Mouse (Mus musculus): ENCODE measurements around the gene 4933400A11Rik.

Gene 4933400A11Rik

DNA sequence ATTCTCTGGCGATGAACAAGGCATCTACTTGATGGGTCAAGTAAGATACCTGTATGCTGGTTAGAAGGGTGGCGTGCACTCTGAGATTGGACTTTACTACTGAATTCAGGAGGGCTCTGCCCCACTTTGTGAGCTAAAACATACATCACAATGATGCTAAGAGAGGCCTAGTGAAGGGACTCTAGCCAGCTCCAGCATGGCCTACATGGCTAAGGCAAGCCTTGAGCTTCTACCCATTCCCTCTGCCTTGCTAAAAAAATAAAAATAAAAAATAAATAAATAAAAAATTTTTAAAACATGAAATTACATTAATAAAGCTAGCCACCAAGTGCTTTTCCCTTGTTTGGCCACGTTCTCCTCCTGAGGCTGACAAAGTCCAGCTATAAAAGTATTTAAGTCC lies at the start of gene 4933400A11Rik:
4933400A11Rik (minus strand) TSS at position 101 of the 400 bp plus-strand sequence.
- no peak for DNase-seq (ENCODE audit: low spot score)

DNA sequence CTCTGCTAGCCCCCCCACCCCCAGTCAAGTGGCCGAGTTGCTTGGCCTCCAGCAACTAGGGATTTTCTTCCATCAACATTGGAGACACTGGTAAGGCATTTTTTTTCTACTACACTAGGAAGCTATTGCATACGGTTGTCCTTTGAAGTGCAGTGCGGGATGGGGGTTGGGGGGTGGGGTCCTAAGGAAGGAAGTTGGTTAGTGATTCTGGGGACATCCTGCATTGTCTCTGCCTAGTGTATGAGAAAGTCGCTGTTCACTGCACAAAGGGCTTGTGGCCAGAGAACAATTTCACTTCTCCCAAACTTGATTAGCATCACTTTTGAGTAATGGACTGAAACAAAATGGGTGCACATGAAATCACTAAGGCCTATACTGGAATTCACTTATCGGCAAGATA lies 48.7 kb upstream of the 4933400A11Rik start:
- DNase-seq (ENCODE audit: low spot score), result peak; percentile 18

DNA sequence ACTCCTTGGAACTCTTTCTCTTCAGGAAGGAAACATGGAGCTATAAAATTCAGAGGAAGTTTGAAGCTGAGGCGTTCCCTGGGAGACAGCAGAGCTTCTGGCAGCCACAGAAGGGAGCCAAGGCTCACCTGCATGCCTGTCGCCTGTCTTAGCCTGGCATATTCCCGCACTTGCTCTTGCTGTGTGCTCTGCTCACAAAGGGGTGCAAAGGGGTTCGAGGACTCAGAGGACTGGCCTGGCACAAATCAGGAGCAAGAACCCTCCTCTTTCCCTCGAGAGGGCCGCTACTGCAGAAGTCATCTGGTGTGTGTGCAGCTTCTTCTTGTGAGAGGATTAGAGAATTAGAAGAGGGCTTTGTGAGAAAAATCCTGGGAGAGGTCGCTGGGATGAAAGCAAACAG lies 48.3 kb upstream of the 4933400A11Rik start:
- no peak for DNase-seq (ENCODE audit: low spot score)

DNA sequence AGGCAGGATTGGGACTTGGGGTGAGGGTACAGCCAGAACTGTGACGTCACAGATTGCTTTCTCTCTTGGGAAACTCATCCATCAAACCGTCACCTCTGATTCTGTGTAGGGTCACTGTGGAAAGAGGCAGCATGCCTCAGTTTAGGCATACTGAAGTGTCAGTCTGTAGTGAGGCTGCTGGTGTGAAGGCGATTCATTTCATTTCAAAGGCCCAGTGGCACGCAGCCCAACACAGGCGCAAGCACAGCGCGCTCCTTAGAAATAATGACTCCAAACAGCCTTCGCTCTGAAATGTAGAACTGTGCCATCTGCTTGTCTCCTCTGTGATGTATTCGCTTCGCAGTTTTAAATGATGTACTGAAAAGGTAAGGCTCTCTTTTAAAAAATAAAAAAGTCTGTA lies 47.5 kb upstream of the 4933400A11Rik start:
- DNase-seq (ENCODE audit: low spot score), result no peak

DNA sequence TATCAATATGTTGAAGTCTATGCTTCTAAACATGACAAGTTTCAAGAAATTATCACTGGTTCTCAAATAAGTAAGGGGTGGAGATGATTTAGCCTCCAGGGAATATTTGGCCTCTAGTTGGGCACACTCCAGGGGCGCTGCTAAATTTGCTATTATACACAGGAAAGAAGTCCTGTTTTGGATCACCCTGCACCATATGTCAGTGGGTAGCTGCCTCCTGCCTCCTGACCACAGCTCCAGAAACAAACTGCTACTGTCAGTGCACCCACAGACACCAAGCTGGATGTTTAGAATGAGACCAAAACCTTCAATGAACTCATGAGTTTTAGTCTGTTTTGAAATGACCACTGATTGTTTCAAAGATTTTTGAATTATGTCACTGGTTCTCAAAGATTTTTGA lies 34.2 kb upstream of the 4933400A11Rik start:
- no peak for DNase-seq (ENCODE audit: low spot score)

DNA sequence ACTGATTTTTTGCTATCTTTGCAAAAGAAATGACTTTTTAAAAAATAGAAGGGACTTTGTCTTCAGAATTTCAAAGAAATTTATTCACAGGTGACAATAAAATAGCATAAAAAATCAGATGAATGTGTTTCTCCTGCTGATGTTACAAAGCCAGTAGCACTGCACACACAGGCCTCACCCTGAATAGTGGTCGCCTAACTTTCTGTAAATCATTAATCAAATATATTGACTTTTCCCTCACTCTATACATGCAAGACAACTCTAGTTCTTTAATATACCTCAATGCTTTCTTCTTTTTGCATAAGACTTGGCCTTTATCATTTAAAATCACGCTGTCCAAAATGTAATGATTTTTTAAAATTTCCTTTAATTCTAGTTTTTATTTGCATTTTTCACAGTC lies 32.3 kb upstream of the 4933400A11Rik start:
- DNase-seq (ENCODE audit: low spot score), result no peak

DNA sequence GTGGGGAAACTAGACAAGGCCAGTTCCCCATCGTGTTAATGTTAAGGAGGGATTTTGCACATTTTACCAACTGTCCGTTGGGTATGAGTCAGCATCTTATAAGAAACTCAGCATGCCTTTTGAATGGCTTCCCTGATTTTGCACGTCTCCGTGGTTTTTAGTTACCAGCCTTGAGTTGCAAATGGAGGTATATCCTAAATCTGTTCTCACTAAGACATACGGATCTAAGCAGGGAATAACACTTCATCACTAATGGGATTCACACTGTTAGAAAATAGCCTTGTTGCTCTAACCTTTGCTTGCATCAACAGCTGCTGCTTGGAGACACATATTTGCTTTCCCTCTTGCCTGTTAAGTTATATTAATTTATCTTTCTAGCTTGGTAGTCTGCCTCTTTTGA lies 31.9 kb upstream of the 4933400A11Rik start:
- DNase-seq (ENCODE audit: low spot score), result no peak

DNA sequence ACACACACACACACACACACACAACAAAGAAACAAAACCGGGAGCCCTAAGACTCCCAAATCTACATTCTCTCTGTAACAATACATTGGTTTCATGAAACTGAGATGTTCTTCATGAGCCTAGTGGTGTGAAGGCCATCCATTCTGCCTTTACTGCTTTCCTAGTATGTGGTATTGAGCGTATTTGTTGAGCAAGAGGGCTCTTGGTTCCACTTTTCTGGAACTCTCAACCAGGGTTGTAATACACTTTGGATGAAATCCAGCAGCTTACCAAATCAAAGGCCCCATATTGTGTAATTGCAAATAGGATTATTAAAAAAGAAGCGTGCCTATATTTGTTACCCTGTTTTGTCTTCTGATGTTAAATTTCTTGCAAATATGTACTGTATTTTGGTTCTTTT lies 28.3 kb upstream of the 4933400A11Rik start:
- DNase-seq (ENCODE audit: low spot score), result no peak

DNA sequence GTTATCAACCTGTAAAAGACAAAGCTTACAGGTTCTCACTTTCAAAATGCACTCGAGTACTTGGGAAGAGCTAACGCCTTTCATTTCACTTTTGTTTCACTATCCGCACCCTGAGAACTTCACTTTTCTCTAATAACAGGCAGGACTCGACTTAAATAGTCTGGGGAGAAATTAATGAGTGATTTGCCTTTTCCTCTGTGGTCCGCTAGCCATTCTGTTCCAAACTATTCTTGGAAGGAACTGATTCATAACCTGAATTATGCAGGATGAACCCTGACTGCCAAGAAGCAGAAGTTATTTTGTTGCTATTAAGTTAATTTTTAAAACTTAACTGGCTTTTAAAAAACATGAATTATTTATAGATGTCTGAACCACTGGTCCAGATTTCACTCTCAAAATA lies 26.4 kb upstream of the 4933400A11Rik start:
- DNase-seq (ENCODE audit: low spot score), result no peak

DNA sequence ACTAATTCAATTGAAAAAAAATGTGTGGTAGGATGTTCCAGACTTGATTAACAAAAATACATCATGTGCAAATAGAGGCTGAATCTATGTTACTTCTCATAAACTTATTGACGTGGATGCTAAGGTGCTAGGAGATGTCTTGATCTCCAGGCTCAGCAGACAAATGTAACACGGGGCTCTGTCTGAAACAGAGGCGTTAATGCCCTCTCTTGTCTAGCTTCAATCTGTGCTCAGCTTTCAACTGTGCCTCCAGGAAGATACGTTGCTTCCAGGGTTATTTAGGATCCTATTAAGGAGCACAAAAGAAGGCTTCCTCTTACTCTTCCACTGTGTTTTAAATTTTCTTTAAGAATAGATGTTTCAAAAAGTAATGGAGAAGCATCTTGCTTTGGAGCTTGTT lies 20.8 kb upstream of the 4933400A11Rik start:
- DNase-seq (ENCODE audit: low spot score), result no peak

DNA sequence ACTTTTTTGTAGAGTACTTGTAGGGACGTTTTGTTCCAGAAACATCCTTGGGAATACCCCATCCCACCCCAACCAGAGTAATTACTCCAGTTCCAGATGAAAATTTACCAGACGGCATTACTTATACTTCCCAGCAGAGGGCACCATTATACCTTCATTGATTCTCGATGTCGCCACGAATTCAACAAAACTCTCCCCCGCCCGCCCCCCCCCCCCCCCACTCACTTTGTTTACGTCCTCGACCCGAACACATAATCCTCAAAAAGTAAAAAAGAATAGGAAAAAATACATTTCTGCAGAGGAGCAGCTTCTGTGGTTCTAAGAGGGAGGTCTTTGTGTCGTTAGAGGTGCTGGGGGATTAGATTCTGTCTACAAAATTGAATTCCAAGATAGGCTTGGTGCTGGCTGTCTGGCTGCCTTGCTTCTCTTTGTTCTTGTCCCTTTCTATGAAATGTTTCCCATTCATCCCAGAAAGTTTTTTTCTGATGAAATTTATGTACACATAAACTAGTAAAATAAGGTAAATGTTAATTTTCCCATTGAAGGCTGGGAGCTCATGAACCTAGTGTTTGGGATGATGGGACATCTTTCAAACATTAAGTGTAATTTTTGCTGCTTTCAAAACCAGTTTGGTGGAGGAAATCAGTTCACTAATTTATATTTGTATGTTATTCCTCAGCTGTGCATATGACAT lies 19.7 kb upstream of the 4933400A11Rik start:
- peak; percentile 43 for DNase-seq (ENCODE audit: low spot score)

DNA sequence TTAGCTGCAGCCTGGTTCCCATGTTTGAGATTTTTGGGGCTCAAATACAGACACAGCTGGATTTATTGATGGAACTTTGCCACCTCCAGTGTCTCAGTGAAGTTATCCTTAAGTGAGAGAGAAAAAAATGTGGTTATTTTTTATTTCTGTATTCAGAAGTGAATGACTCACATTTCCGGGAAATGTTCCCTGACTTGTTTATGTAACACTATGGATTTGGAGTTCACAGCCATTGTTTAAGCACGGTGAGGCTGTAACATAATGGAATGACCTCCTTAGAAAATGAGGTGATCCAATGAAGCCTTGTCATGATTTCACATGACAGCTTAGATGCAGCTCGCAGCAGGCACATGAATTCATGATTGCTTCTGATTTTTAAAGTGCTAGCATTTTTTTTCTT lies 17.7 kb upstream of the 4933400A11Rik start:
- no peak for DNase-seq (ENCODE audit: low spot score)

DNA sequence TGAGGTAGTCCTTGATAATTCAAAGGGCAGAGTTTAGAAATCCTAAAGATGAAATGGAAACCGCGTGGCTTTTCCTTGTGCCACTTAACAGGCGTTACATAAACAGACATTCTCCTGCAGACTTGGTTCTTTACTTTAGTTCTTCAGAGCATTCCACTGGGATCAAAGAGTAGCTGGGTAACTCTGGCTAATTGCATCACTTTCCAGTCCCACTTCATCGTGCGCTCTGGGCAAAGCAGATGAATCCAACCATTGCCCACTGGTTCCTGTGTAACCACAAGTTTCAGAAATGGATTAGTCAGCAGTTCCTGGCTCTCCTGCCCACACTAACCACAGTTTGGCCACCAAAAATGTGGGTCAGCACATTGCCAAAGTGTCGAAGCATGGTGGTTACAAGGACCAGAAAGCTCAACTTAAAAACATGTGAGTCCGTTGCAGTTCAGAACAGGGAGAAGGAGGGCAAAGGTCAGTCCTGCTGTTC lies 15.4 kb upstream of the 4933400A11Rik start:
- DNase-seq (ENCODE audit: low spot score), result peak; percentile 6

DNA sequence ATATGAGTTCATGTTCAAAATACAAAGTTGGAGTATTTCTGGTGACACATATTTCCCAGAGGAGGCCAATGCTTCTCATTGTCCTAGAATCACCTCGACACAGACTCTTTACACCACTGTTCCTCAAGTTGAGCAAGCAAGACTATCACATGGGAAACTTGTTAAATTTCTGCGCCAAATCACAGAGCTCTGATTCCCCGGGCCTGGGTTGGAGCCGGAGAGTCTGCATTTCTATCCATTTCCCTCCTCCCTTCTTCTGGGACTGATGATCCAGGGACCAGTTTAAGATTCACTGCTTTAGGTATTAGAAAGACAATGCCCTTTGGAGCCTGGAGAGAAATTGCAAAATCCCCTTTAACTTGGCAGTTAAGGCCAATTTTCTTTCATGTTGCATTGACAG lies 15.0 kb upstream of the 4933400A11Rik start:
- no peak for DNase-seq (ENCODE audit: low spot score)

DNA sequence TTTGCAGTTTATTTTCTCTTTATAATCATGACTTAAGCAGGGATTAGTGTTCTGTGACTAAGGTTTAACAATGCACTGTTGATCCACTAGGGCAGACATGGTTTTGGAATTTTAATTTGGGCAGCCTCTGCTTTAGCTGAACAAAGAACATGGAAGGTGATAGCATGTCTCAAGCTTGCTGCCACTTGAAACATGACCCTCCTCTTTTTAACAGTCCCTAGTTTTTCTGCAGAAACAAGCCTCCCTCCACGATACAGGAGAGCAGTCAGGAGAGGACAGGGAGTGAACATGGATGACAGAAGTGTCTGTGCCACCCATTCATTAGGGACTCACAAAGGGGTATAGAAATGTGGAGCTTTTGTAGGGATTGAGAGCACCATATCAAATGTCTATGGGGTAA lies 13.4 kb upstream of the 4933400A11Rik start:
- DNase-seq (ENCODE audit: low spot score), result no peak

DNA sequence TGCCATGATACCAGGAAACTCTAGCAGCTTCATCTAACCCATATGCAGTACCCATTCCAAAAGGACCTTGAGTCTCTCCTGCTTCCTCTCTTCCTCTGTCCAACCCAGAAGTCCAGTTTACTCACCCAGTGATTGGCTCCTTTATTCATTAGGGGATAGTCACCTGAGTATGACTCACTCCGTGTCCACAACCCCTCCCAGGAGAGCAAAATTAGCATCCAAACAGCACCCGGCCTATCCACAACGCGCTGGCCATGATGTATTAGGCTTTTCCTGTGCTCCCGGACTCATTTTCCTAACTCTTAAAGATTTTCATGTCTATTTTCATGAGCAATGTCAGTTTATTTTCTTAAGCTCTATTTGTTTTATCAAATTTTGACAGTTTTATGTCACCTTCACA lies 10.3 kb upstream of the 4933400A11Rik start:
- DNase-seq (ENCODE audit: low spot score), result no peak

DNA sequence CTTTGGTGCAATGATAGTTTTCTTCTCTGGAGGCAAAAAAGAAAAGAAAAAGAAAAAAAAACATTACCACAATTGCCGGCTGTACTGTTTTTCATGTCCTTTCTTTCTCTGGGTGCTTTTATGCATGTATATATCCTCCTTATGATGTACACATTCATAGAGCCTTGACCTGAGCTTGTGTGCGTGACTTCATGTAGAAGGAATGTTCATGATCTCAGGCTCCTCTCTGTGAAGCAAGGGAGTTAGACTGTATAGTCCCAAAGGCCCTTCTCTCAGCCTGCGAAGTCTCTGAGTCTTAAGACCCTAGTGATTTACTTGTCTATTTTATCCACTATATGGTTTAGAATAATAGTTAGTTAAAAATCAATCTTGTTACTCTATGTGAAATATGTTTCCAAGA lies 21.4 kb downstream of the 4933400A11Rik start:
- DNase-seq (ENCODE audit: low spot score), result no peak

DNA sequence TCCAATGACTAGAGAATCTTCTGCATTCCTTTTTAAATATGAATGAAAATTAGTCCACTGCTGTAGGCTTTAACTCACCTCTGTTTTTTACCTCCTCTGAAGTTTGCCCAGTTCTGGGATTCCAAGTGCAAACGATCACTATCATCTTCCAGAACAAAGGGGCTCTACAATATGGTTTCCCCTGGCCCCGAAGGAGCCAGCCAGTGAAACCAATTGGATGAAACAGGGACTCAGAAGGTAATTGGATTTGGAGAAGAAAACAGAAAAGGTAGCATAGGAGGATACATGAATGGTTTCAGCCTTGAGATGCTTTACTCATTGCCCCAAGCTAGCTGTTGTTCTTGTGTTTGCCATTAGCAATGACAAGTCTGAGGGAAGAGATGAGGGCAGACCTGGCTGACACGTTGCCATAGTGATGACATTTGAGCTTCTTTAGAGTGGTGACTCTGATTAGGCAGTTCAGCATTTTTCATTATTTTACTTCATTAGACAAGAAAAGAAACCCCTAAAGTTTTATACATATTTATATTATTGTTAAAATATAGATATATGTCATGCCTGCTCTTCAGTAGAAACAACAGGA lies 44.0 kb downstream of the 4933400A11Rik start:
- DNase-seq (ENCODE audit: low spot score), result no peak
